Mouse (Mus musculus): Measurements from ENCODE around the gene Zscan21. TPM values are rescaled to one million over a fixed set of nuclear protein-coding genes. Genes with fewer than 3 reads are reported as not detected.

The Zscan21 gene
- polyA plus RNA-seq (2015; fragmentation: Nextera tagmentation; extraction: Ambion mirVana), result 21.8 and 23.8 TPM in 2 replicates

GRCm38 (mm10) chr5:138116255-138117198 is at the start of gene Zscan21:
Zscan21 (plus strand) TSS chr5:138116903.

DNA sequence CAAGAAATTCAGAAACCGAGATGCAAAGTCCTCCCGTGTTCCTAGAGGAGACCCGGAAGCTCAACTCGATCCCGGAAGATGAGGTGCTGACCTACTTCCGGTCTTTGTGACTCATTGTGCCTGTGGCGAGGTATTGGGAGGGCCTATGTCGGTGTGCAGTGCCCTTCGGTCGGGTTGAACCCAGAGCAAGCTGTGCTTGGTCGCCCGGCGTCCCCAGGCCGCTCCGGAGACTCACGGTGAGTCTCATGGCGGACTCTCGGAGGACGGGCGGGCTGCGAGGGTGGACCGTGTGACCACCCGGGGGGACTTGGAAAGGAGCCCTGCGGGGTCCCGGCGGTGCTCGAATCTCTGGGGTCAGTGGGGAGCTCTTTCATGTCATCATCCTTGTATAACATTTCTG is 31.7 kb upstream of the Zscan21 start, which contains the start of gene Zkscan1:
Gene Zkscan1, plus strand, starts transcription at position 89 of the 400 bp plus-strand sequence.

DNA sequence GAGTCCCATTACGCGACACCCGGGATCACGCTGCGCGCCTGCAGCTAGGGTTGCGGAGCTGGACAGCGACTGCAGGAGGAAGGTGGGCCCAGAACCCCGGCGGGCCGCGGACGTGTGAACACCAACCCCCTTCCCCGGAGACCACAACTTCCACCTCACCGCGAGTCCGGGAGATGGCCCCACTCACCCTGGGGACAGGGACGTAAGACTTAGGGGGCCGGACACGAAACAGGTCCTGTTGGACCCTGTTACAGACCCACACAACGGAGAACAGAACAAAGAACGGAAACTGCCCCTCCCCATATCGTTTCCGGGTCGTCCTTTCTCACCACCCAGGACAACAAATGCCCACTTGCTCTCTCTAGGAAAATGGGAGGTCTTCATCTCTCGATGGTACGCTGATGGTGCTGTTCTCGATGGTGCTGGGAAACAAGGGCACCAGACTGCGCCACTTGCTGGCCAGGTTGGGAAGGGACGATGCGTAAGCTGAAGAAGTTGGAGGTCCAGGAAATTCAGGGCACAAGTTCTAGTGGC is 38.8 kb downstream of the Zscan21 start, which contains the start of gene Zfp113:
Gene Zfp113, minus strand, starts transcription at position 302 of the 534 bp plus-strand sequence.

DNA sequence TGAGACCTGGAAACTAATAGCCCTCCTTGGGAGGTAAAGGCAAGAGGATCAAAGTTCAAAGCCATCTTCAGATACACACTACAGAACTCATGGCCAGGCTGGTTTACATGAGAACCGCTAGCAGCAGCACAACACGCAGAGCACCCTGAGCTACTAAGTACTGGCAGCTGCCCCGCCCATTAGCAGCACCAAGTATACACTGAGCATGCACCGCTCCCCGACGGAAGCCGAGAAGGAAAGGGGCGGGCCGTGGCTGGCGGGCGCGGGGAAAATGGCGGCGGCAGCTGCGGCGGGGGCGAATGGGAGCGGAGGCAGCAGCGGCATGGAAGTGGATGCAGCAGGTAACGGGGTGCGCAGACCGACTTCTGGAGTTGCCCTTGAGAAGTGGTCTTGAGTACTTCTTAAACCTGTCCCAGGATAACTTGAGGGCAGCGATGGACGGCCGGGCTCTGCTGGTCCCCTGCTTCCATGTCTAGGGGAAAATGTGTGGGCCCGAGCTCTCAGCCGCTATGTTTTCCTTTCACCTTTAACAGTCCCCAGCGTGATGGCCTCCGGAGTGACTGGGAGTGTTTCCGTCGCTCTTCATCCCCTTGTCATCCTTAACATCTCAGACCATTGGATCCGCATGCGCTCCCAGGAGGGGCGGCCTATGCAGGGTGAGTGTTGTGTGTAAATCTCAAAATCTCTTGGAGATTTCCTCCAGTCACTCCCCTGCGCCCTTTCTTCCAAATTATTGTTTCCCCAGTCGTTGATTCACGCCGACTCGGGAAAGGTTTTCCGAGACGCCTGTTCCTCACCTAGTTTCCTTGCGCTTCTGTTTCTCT is 44.4 kb downstream of the Zscan21 start, which contains the start of gene Cops6:
Gene Cops6, plus strand, starts transcription at position 230 of the 824 bp plus-strand sequence.

GRCm38 (mm10) chr5:138171695-138172491 is 55.2 kb downstream of the Zscan21 start, which contains the start of the genes Ap4m1 and Mcm7:
Ap4m1 (plus strand) TSS chr5:138172002.
Mcm7 (minus strand) TSS chr5:138172422.

MicroRNAs encoded within 50 kb of the gene (microRNA counts, 519-probe panel; counts per million panel counts)
- microRNA mmu-miR-106b, result 3,693 counts per million, percentile 77 among the panel's probes with 10 or more counts
- microRNA mmu-miR-25, result 5,917 counts per million, percentile 91 among the panel's probes with 10 or more counts
- microRNA mmu-miR-93, result 3,693 counts per million, percentile 77 among the panel's probes with 10 or more counts

Small RNAs within 50 kb of the gene (microRNA-seq; reads per million reads assigned to microRNA genes)
- gene Mir106b, result 758 to 966 reads per million in 2 experiments
- gene Mir25, result 299 to 314 reads per million in 2 experiments
- 819 to 862 reads per million in 2 experiments for gene Mir93

Other genes with a start within 250 kb of the Zscan21 start
- 4.2 and 4.9 TPM in 2 replicates for gene Pilrb2, start 245.1 kb upstream of the Zscan21 start, polyA plus RNA-seq (2015; fragmentation: Nextera tagmentation; extraction: Ambion mirVana)
- gene Cyp3a13, start 195.3 kb upstream of the Zscan21 start, polyA plus RNA-seq (2015; fragmentation: Nextera tagmentation; extraction: Ambion mirVana), result 0.05 and 0.11 TPM in 2 replicates
- gene Gjc3, start 153.8 kb upstream of the Zscan21 start, polyA plus RNA-seq (2015; fragmentation: Nextera tagmentation; extraction: Ambion mirVana), result 2.6 and 2.8 TPM in 2 replicates
- gene Azgp1, start 135.4 kb upstream of the Zscan21 start, polyA plus RNA-seq (2015; fragmentation: Nextera tagmentation; extraction: Ambion mirVana), result 0.11 and 0.55 TPM in 2 replicates
- not detected in 2 replicates for gene Smok3a, start 95.6 kb upstream of the Zscan21 start, polyA plus RNA-seq (2015; fragmentation: Nextera tagmentation; extraction: Ambion mirVana)
- gene Smok3b, start 95.5 kb upstream of the Zscan21 start, polyA plus RNA-seq (2015; fragmentation: Nextera tagmentation; extraction: Ambion mirVana), result not detected in 2 replicates
- not detected in 2 replicates for gene Smok3c, start 63.7 kb upstream of the Zscan21 start, polyA plus RNA-seq (2015; fragmentation: Nextera tagmentation; extraction: Ambion mirVana)
- 5.0 and 5.2 TPM in 2 replicates for gene Zkscan1, start 31.8 kb upstream of the Zscan21 start, polyA plus RNA-seq (2015; fragmentation: Nextera tagmentation; extraction: Ambion mirVana)
- 7.8 and 9.0 TPM in 2 replicates for gene Zfp113, start 38.8 kb downstream of the Zscan21 start, polyA plus RNA-seq (2015; fragmentation: Nextera tagmentation; extraction: Ambion mirVana)
- 227 and 247 TPM in 2 replicates for gene Cops6, start 44.2 kb downstream of the Zscan21 start, polyA plus RNA-seq (2015; fragmentation: Nextera tagmentation; extraction: Ambion mirVana)
- 9.2 and 9.3 TPM in 2 replicates for gene Ap4m1, start 55.1 kb downstream of the Zscan21 start, polyA plus RNA-seq (2015; fragmentation: Nextera tagmentation; extraction: Ambion mirVana)
- 32.0 and 36.3 TPM in 2 replicates for gene Mcm7, start 55.5 kb downstream of the Zscan21 start, polyA plus RNA-seq (2015; fragmentation: Nextera tagmentation; extraction: Ambion mirVana)
- gene Taf6, start 70.5 kb downstream of the Zscan21 start, polyA plus RNA-seq (2015; fragmentation: Nextera tagmentation; extraction: Ambion mirVana), result 33.2 and 37.7 TPM in 2 replicates
- 17.2 and 20.2 TPM in 2 replicates for gene Cnpy4, start 70.6 kb downstream of the Zscan21 start, polyA plus RNA-seq (2015; fragmentation: Nextera tagmentation; extraction: Ambion mirVana)
- 7.0 and 7.1 TPM in 2 replicates for gene Mblac1, start 77.4 kb downstream of the Zscan21 start, polyA plus RNA-seq (2015; fragmentation: Nextera tagmentation; extraction: Ambion mirVana)
- 0.97 and 1.1 TPM in 2 replicates for gene Nxpe5, start 109.0 kb downstream of the Zscan21 start, polyA plus RNA-seq (2015; fragmentation: Nextera tagmentation; extraction: Ambion mirVana)
- gene Lamtor4, start 138.6 kb downstream of the Zscan21 start, polyA plus RNA-seq (2015; fragmentation: Nextera tagmentation; extraction: Ambion mirVana), result 71.2 and 72.6 TPM in 2 replicates
- gene BC037034, start 147.1 kb downstream of the Zscan21 start, polyA plus RNA-seq (2015; fragmentation: Nextera tagmentation; extraction: Ambion mirVana), result 1.3 and 2.8 TPM in 2 replicates
- 0.68 and 1.4 TPM in 2 replicates for gene Gal3st4, start 155.9 kb downstream of the Zscan21 start, polyA plus RNA-seq (2015; fragmentation: Nextera tagmentation; extraction: Ambion mirVana)
- gene Gm43720, start 163.1 kb downstream of the Zscan21 start, polyA plus RNA-seq (2015; fragmentation: Nextera tagmentation; extraction: Ambion mirVana), result 0.09 and 0.15 TPM in 2 replicates
- 1.5 and 2.3 TPM in 2 replicates for gene Gpc2, start 163.1 kb downstream of the Zscan21 start, polyA plus RNA-seq (2015; fragmentation: Nextera tagmentation; extraction: Ambion mirVana)
- gene Stag3, start 163.3 kb downstream of the Zscan21 start, polyA plus RNA-seq (2015; fragmentation: Nextera tagmentation; extraction: Ambion mirVana), result 0.91 and 1.3 TPM in 2 replicates
- gene Pvrig, start 225.1 kb downstream of the Zscan21 start, polyA plus RNA-seq (2015; fragmentation: Nextera tagmentation; extraction: Ambion mirVana), result not detected in 2 replicates

Data from skeletal muscle tissue, postnatal 0 days (tissue).